Mouse (Mus musculus) c-Kit-positive CD71-positive TER-119-negative erythroid progenitor cells, embryonic 14.5 days (primary cell): Measurements from ENCODE around the gene Dedd.
A peak's percentile ranks its signal among the peaks of the same experiment; 100 is the strongest.

Experiments
- DNase-seq: peaks from one replicate; pipeline ENCODE4 v3.0.0-alpha.2; 2013; ENCODE audit warnings: low read depth

Dedd gene

GRCm38 (mm10) chr1:171361106-171362103, 32.5 kb downstream of the Dedd start:
- peak; percentile 87 for DNase-seq

DNA sequence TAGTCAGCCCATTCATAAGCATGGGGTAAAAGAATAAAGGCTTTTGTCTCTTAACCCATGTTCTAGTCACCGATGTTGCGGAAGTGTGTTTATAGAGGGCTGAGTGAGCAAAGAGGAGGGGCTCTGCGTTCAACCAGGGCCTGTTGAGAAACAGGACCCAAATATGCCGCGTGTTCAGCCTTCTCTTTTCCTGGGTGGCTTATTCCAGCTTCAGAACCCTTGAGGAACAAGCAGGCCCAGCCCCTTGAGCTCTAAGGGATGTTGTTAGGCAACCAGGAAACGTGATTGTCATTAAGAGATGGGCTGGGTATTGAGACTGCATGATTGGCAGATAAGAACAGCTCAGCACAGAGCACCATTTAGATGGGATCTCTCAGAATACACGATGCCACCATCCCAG, 37.0 kb downstream of the Dedd start:
- no peak for DNase-seq

- no peak for DNase-seq
Observed at GRCm38 (mm10) chr1:171369845-171370556, 41.1 kb downstream of the Dedd start, which contains the start of gene Nectin4. TSS of gene Nectin4 (plus strand) at chr1:171370099.

GRCm38 (mm10) chr1:171372880-171373279, 43.9 kb downstream of the Dedd start:
- DNase-seq = no peak

DNA sequence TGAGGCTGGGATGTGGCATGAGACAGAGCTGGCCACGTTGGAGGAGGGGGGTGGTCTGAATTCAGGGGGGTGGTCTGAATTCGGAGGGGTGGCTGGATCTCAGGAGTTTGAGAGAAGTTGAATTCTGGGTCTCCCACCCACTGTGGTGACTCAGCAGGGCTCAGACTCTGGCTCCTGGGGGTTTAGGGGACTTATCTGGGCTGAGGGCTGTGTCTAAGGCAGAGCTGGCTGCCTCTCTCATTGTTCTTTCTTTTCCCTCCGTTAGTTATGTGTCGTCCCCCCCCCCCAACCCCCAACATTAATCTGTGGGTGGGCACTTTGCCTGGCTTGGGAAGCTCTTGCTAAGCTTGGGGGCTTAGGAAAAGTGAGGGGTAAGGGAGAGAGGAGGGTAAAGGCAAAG, 45.0 kb downstream of the Dedd start:
- no peak for DNase-seq

DNA sequence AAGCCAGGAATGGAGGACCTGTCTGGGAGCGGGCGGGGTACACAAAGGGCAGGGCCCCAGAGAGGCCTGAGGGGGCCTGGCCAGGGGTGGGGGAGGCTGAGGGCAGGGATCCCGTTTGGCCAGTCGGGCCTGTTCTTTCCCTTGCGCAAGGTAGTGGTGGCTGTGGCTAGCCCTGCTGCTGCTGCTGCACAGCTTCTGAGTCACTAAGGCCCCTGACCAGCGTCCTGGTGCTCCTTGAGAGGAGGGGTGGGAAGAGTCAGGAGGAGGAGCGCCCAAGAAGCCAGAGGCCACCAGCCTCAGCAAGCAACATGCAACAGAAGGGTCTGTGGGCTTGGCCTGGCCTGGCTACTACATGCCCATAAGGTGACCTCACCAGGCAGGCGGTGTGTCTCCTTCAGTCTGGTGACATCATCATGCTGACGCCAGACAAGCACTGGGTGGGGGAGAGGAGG, 46.7 kb downstream of the Dedd start:
- no peak for DNase-seq

DNA sequence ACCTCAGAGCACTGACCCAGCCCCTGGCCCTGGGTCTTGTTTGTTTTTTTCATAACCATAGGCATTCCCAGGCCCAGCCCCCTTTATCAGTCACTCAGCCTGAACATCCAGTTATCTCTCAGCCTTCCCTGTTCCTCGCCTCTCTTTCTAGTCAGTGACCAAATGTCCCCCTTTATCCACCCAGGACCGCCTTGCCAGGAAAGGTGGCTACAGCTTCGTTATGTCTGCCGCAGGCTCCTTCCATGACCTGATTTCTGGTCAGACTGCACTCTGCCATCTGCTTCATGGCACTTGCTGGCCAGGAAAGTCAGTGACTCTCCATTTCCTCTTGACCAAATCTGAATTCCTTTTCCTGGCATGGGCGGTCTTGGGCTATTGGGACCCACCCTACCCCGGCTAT, 49.4 kb downstream of the Dedd start:
- no peak for DNase-seq

- peak; percentile 48 for DNase-seq
Observed at GRCm38 (mm10) chr1:171379935-171380599, 51.1 kb downstream of the Dedd start.

DNA sequence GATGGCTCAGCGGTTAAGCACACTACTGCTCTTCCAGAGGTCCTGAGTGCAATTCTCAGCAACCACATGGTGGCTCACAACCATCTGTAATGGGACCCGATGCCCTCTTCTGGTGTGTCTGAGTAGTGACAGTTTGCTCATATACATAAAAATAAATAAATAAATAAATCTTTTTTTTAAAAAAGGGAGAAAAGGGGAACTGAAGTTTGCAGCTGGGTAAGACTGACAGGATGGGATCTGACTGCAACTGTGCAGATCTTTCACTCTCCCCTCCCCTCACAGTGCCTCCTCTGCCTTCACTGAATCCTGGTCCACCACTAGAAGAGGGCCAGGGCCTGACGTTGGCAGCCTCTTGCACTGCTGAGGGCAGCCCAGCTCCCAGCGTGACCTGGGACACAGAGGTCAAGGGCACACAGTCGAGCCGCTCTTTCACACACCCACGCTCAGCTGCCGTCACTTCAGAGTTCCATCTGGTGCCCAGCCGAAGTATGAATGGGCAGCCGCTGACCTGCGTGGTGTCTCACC, 53.2 kb downstream of the Dedd start:
- no peak for DNase-seq

DNA sequence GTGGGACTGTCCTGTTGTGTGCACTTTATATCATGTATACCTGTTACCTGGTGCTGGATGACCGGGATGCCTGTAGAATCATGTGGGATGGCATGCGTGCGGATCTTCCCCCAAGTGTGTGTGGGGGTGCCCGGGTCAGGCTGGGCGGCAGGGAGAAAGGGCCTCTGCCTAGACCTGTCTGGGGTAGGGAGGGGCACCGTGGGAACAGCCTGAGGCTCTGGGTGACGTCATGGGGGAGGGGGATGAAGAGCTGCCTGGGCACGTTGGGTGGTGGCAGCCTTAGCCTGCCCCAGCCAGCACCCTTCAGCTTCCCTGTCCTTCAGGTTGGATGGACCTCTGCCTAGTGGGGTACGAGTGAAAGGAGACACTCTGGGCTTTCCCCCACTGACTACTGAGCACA, 55.4 kb downstream of the Dedd start:
- DNase-seq = no peak

- no peak for DNase-seq
Observed at GRCm38 (mm10) chr1:171385171-171385570, 56.2 kb downstream of the Dedd start.

GRCm38 (mm10) chr1:171387099-171387498, 58.2 kb downstream of the Dedd start:
- no peak for DNase-seq

- no peak for DNase-seq
Observed at GRCm38 (mm10) chr1:171388376-171389102, 59.6 kb downstream of the Dedd start, which contains the start of gene Arhgap30. TSS of gene Arhgap30 (plus strand) at chr1:171388954.

DNA sequence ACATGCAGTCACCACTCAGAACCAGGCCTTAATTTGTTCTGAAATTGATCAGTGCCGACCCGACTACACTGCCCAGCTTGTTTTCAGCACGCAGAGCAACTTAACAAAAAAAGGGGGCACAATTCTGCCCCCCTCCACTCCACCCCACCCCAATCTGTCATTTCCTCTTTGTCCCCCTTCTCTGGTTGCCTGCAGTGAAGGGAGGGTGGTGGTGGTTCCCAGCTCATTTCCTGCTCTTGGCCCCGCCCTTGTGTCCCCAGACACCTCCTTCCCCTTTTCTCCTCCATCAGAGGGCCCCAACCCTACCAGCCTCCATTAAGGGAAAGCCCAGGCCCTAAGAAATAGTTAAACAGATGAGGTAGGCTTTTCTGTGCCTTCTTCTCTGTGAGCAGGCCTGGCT, 61.2 kb downstream of the Dedd start:
- no peak for DNase-seq
